Mouse (Mus musculus): ENCODE data around the gene Mdc1. TPM values are rescaled to one million over a fixed set of nuclear protein-coding genes. Genes with fewer than 3 reads are reported as not detected.

Gene Mdc1
- total RNA-seq, 4 experiments from 2014 or later: 13.8 to 21.2 (median 18.2) TPM

DNA sequence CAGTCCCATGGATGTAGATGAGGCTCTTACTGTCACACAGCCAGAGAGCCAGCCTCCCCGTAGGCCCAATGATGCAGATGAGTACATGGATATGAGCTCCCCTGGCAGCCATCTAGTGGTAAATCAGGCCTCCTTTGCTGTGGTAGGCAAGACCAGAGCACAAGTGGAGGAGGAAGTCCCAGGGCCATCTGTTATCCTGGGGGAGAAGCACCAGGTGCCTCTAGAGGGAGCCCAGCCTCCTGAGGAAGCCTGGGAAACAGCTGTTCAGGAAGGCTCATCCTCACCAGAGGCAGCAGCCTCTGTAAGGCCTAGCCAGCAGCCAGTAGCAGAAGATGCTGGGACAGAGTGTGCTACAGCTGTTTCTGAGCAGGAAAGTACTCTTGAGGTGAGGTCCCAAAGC is 6.8 kb downstream of the Mdc1 start:
- DNase-seq (ENCODE audit: low spot score in 2 of 2): peak in 1 of 2 experiments; percentile 74

- DNase-seq (ENCODE audit: low spot score in 2 of 2): no peak
Measured at GRCm38 (mm10) chr17:35850974-35851373, 9.7 kb downstream of the Mdc1 start.

DNA sequence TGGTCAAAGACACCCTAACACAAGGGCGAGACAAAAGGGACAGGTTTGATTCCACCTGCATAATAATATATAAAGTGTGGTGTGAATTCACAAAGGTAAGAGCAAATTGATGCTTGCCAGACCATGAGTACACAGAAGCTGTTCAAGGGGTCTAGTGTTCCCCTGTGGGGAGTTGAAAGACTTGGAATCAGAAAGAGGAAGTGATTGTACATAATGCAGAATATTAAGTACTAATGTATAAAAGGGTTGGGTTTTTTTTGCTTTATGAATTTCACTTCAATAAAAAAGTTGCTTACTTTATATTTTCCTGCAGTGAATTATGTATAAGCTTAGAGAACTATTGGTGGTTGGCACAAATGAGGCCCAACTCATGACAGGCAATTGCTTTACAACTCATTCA is 18.1 kb downstream of the Mdc1 start:
- DNase-seq (ENCODE audit: low spot score in 2 of 2): no peak

DNA sequence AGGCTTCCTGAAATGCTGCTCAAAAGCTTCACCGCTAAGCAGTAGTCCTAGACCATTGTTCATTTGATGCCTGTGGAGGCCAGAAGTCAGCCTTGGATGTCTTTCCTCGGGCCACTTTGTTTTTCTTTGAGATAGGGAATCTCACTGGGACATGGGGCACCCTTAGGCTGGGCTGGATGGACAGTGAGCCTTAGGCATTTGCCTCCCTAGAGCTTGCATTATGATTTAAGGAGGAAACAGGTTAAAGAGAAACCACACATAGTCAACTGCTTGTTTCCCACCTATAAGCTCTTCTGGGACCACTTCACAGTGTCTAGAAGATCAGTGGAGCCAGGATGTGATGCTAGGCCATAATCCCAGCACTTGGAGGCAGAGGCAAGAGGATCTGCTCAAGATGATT is 18.5 kb downstream of the Mdc1 start:
- DNase-seq (ENCODE audit: low spot score in 2 of 2): no peak

DNA sequence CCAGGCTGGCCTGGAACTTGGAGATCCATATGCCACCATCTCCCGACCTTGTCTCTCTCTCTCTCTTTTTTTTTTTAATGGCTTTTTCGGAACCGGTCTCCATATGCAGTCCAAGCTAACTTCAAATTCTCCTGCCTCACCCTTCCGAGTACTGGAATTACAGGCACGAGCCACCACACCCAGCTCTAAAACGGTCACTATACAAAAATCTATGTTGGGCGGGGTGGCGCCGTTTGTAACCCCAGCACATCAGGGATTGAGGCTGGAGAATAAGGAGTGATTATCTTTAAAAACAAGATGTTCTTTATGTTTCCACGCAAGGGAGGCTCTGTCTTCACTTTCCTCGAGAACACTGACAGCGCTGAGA is 19.5 kb downstream of the Mdc1 start:
- no peak for DNase-seq (ENCODE audit: low spot score in 2 of 2)

DNA sequence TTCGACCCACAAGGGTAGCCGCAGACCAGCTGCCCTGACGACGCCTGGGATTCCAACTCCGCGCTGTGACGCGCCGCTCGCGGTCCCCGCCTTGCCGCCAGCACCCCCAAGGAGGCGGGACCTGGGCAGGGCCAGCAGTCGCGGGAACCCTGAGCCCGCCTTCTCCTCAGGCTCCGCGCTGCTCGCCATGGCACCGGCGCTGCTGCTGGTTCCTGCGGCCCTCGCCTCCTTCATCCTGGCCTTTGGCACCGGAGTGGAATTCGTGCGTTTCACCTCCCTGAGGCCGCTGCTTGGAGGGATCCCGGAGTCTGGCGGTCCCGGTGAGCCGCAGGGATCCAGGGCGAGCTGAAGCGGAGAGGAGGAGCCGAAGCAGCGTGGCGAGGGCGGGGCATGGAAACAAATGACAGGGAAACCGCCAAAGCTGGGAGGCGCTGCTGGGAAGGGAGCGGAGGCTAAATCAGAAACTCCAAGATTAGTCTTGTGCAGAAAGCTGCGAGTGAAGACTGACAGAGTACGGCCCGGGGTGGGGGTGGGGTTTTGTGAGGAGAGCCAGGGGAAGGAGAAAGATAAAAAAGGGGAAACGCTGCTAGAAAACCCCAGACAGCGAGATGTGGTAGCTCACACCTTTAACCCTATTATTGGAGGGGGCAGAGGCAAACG is 20.0 kb downstream of the Mdc1 start, which contains the start of gene Nrm:
Gene Nrm, plus strand, starts transcription at position 121 of the 660 bp plus-strand sequence.
- peak; percentile 82 to 84 for DNase-seq (ENCODE audit: low spot score in 2 of 2)

DNA sequence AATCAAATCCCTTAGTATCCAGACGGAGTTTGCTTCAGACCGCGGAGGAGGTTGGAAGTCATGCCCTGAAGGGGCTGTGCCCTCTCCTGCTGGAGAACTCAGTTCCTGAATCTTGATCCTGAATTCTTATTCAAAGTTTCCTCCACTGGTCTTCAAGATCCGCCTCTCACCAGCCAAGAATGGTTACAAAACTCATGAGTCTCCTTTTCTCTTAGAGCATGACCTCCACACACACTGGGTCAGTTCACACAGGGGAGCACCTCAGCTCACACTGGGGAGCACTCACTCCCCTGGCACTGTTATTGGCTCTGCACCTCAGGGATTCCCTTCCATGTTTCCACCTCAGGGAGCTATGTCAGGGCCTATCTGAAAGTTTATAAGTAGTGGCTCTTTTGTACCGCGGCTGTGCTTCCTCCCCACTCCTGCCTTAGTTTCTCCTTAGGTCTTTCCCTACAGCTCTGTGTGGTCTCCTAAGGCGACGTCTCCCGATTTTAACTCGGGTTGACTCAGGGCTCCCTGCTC is 23.6 kb downstream of the Mdc1 start:
- no peak for DNase-seq (ENCODE audit: low spot score in 2 of 2)

- no peak for DNase-seq (ENCODE audit: low spot score in 2 of 2)
Measured at GRCm38 (mm10) chr17:35865481-35866280, 24.4 kb downstream of the Mdc1 start, which contains the start of gene Ppp1r18. Gene Ppp1r18, plus strand, starts transcription at chr17:35865593.

- no peak for DNase-seq (ENCODE audit: low spot score in 2 of 2)
Measured at GRCm38 (mm10) chr17:35866281-35866831, 25.0 kb downstream of the Mdc1 start.

GRCm38 (mm10) chr17:35866911-35867890 is 25.9 kb downstream of the Mdc1 start:
- DNase-seq (ENCODE audit: low spot score in 2 of 2): no peak

GRCm38 (mm10) chr17:35868165-35868820 is 27.0 kb downstream of the Mdc1 start:
- no peak for DNase-seq (ENCODE audit: low spot score in 2 of 2)

DNA sequence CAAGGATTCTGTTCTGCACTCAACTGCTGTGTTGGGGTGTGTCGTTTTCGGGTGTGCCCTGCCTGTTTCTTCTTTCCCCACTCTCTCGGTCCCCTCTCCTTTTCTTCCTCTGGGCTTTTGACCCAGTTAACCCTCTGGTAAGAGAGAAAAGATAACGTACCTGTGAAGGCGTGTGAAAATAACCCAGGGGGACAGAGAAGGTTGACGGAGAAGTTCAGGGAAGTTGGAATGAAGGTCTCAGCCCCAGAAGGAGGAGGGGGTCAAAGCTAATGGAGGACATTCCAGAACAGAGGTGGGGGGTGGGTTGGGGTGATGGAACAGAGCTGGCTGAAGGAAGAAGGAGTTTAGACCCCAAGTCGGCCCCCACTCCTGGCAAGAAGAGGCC is 27.6 kb downstream of the Mdc1 start:
- no peak for DNase-seq (ENCODE audit: low spot score in 2 of 2)

GRCm38 (mm10) chr17:35869346-35870067 is 28.2 kb downstream of the Mdc1 start:
- DNase-seq (ENCODE audit: low spot score in 2 of 2): no peak

- no peak for DNase-seq (ENCODE audit: low spot score in 2 of 2)
Measured at GRCm38 (mm10) chr17:35870151-35870883, 29.0 kb downstream of the Mdc1 start.

DNA sequence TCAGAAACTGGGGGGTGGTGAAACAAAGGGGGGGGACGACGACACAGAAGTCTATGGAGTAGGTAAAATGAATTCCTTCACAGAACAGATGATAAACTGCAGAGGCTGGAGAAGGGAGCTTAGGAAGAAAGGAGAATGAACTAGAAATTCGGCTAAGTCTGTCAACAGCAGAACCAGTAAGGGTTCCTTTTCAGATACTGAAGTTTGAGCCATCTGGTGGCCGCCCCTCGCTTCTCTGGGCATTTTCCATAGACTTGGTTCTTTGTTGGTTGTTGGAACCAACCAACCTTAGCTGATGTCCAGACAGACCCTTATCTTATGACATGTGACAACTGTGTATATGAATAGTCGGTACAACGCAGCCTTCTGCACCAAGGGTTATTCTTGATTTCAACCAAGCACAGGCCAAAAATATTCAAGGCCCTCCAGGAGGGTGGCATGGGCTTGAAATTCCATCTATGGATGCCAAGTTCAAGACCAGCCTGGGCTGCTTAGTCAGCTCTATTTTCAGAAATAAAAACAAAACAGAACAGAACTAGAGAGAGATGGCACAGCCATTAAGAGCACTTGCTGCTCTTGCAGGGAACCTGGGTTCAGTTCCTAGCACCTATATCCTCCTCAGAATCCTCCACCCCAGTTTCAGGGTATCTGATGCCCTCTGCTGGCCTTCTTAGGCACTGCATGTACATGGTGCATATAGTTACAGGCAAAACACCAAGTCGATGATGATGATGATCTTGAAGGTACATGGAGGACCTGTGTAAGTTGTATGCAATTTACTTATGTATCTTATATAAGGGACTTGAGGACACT is 29.8 kb downstream of the Mdc1 start:
- no peak for DNase-seq (ENCODE audit: low spot score in 2 of 2)

DNA sequence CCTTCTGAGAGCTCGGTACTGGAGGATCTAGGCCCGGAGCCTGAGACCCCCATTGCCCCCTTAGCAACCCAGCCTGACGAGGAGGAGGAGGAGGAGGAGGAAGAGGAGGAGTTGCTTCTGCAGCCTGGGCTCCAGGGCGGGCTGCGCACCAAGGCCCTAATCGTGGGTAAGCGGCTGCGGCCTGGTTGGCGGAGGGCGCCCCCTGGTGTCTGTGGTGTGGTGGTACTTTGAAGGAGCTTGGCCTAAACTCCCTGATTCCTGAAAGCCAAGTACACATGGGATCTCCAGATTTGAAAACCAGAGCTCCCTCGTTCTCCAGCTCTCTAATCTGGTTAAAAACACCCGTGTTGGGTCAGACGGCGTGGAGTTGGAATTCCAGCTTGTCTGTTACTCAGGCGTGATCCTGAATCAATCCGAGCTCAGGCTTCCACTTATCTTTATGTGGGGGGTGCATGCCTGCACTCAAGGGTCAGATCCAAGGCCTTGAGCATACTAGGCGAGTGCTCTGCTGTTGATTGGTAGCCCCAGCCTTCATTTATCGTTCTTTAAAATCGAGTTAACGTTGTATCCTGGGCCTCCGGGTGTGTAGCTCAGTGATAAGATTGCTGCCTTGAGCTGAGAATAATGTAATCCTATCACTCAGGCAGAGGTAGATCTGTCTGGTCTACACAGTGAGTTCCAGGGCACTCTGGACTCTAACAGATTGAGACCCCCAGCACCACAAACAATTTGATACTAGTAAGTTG is 32.6 kb downstream of the Mdc1 start:
- DNase-seq (ENCODE audit: low spot score in 2 of 2): peak; percentile 58 to 75

GRCm38 (mm10) chr17:35874721-35875120 is 33.4 kb downstream of the Mdc1 start:
- DNase-seq (ENCODE audit: low spot score in 2 of 2): peak; percentile 42 to 69
